Mouse (Mus musculus): ENCODE results near the gene Ttll5.
A peak's percentile ranks its signal among the peaks of the same experiment; 100 is the strongest.

The Ttll5 gene

DNA sequence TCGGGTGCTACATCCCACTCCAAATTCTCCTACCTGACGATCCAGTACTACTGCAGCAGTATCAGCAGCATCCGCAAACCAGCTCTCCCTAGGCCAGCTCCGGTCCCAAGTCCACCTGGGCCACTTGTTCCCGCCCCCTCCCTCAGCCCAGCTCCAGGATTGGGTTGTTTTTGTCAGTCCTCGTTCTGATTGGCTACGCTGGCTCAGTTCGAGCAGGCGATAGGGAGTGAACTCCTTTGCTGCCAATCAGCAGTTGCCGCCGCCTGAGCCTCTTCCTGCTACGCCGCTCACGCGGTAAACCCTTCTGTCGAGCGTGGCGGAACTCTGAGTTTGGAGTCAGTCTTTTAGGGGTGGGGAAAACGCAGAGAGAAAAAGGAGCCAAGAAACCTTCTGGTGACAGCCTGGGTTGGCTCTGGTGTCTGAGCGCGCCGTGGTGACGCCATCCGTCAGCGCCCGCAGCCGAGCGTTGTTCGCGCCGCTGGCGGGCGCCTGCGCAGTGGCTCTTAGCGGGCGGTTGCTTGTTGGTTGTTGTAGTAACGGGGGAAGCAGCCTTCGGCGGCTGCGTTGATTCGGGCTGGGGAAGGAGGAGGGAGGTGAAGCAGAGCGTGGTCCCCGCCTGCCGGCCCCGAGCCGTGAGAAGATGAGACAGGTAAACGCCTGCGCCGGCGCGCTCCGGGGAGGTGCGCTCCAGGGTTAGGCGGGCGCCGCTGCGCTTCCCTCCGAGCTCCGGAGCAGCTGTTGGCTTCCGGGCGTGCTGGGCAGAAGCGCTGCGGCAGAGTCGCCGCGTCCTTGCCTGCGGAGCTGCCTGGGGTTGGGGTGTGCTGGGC, at the start of gene Ttll5, which contains the start of gene Erg28:
TSS of gene Ttll5 (plus strand) at position 222 of the 827 bp plus-strand sequence.
TSS of gene Erg28 (minus strand) at position 113 of the 827 bp plus-strand sequence.
- DNase-seq (ENCODE audit: low spot score): peak; percentile 91

DNA sequence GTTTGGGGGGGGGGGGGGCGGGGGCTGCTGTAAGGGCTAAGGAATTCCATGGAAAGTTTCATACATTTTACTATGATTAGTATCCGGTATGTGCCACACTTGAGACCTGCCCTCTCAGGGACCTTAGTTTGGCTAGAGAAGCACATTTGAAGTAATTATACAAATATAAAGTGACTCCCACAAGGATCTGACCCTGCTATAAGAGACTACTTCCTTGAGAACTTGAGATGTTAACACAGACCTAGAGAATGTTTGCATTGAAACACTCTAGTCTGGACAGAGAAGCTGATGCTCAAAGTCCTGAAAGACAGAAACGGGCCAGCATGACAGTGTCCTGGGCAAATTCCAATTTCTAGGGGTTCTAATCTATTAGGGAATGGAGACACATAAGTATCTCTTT, 45.5 kb upstream of the Ttll5 start:
- no peak for DNase-seq (ENCODE audit: low spot score)

DNA sequence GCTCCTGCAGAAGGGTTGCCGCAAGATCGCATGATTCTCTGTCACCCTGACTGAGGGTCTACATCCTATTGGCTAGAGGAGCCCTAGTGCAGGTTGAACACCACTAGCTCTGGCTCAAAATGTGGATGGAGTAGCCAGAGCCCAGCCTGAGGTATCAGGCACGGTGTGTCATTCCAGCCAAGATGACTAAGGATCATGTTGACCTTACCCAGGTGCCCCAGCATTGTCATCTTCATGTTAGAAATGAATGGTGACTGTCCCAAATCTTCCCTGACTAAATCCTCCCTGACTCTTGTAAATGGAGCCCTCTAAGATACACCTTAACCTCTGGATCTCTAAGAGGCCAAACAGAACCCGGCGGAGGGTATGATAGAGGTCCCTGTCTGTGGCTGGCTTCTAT, 44.8 kb upstream of the Ttll5 start:
- no peak for DNase-seq (ENCODE audit: low spot score)

DNA sequence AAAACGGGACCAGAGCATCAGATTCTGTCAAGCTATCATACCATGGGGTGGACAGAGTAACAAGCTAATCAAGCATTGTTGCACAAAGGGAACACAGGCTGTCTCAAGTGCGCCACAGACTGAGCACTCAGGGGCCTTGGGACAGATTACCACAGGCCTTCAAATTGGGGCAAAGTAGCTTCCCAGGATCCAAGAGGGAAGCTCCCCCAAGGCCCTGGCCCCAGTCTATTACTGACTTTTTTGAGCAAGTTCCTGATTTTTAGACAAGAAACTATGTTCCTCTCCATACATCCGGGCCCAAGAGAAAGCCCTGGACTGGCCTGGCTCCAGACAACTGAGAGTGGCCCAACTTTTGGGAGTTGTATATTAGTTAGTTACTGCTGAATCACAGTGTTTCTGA, 42.9 kb upstream of the Ttll5 start:
- DNase-seq (ENCODE audit: low spot score): no peak

DNA sequence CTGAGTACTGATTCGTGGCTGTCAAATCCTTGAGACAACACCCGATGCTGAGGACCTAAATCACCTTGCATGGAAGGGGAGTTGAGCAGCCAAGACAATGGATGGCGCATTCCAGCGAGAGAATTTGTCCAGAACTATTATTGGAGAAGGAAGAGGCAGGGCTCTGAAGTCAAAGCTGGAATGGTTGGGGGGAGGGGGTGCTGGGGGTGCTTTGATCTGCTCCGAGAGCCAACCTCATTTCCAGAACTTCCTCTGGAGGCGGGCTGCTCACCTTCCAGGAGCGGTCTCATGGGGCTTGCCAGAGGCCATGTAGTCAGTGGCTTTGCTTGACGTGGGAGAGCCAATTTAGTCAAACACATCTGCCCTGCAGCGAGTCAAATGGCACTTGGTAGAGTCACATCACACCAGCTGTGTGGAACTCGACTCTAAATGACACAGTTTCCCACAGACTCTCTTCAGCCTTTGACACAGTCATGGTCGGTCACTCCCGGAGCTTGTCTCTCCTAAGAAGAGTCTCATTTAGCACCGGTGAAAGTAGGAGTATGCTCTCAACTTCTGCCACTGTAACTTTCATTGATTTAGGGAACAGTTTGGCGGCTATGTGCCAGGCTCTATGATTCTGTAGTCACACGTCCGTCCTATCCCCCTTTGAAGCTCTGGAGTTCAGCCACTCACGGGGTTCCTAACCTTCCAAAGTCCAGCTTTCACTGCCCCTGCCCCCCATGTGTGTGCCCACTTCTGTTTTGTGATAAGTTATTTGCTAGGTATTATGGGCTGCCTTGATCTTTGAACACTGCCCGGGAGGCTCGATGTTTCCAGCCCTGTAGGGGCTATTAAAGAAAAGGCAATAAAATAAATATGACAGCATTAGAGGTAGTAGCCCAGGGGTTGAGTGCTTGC, 39.3 kb upstream of the Ttll5 start:
- DNase-seq (ENCODE audit: low spot score): no peak

DNA sequence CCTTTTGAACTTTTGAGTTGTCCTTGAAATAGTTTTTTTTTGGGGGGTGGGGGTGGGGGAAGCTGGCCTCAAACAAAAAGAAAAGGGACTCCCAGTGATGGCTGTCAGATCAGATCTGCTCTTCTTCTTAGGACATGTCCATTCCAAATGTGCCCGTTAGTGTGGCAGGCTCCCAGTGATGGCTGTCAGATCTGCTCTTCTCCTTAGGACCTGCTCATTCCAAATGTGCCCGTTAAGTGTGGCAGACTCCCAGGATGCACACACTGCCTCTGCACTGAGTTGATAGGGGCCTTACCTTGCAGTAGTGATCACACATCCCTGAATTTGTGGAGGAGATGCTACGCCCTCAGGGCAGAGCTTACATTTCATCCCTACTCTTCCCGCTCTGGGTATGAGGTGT, 32.3 kb upstream of the Ttll5 start:
- no peak for DNase-seq (ENCODE audit: low spot score)

DNA sequence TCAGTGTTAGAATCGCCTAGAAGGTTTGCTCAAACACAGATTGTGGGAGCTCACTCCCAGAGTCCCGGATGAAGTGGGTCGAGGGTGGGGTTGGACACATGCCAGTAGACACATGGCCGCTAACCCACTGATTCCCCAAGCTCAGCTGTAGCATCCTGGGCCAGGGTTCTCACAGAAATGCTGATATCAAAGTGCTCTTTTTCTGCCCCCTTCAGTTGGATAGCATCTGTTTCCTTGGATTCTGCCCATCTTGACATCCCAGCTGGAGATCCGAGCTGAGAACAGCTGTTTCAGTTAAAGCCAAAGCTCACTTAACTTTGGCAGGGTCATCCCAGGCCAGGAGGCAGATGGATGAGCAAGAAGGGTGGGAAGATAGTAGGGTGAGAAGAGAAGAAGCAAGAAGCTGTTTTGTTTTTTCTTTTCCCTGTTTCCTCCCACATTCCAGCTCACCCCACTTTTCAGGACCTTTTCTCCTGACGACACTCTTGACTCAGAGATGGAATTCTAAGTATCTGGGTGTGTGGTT, 31.6 kb upstream of the Ttll5 start:
- DNase-seq (ENCODE audit: low spot score): no peak

DNA sequence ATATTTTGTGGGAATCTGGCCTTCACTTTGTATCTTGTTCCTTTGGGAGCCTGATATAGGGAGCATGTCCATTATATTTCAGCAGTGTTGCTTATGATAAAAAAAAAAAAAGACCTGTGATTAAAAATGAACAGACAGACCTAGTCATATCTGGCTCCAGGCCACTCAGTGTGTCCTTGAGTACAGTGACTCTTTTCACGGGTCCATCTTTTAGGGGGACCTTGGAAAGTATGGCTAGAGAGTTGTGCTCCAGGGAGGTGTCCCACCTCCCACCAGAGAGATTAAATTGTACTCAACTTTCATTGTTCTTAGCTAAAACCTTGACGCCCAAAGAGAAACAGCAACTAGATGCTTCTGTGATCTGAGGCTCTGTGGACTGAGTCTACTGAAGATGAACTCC, 30.4 kb upstream of the Ttll5 start:
- no peak for DNase-seq (ENCODE audit: low spot score)

DNA sequence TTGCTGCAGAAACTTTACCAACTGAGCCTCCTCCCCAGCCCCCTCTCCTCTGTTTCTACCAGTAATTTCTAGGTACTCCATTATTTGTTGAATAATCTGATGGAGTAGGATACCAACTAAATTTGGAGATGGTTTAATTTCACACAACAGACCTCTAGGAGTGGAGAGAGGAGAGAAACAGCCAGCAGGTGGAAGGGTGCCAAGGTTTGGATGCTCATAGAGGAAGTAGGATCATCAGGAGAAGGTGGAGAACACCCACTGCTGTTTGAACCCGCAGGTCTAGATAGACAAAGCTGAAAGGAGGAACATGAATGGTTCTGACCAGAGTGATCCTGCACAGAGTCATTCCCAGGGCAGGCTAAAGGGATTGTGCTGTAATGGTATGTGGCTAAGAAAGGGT, 28.9 kb upstream of the Ttll5 start:
- no peak for DNase-seq (ENCODE audit: low spot score)

DNA sequence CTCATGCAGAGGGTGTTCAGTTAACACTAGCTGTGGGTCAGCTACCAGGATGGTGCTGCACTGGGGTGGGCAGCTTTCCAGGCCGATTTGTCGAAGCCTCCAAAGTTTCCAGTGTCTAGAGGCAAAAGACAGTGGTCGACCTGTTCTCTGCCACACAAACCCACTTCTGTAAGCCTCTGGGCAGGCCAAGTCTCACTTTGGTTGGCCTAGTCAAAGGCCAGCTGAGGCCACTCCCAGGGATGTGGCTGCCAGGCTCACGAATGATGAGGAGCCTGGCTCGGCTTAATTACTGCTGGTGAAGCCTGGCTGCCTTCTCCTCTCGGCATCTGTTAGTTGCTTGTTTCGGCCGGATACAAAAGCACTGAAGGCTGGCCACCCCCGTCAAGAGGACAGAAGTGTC, 24.4 kb upstream of the Ttll5 start:
- DNase-seq (ENCODE audit: low spot score): peak; percentile 8

DNA sequence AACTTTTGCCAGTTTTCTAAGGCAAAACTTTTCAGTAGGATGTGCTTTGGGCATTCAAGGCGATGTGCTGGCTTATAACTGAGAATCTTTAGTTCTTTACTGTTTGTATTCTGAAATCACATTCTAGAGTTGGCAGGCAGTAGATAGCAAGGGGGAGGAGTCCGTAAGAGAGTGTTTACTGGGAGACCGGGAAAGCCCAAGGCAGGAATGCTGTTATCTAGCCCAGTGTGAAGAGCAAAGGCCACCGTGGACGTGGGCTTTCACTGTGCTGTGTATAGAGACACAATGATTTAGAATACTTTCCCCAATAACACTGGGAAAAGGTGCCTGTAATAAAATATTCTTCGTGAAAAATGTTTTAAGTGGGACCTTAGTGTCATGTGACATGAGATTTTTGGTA, 14.7 kb upstream of the Ttll5 start:
- no peak for DNase-seq (ENCODE audit: low spot score)

DNA sequence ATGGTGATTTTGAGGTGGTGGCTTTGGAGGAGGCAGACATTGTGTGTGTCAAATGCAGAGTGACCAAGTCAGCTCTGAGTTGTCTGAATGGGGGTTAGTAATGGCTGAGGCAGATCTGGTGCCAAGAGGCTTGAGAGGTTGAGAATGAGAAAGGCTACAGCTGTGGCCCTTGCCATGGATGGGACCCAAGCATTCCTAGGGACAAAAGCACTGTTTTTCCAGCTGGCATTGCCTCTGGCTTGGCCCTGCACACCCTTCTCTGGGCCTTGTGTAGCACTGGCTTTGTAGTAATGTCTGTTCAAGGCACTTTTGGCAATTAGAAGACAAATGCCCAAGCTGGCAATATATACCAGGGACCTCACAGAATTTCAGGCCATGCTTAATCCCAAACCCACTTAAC, 13.5 kb upstream of the Ttll5 start:
- no peak for DNase-seq (ENCODE audit: low spot score)

DNA sequence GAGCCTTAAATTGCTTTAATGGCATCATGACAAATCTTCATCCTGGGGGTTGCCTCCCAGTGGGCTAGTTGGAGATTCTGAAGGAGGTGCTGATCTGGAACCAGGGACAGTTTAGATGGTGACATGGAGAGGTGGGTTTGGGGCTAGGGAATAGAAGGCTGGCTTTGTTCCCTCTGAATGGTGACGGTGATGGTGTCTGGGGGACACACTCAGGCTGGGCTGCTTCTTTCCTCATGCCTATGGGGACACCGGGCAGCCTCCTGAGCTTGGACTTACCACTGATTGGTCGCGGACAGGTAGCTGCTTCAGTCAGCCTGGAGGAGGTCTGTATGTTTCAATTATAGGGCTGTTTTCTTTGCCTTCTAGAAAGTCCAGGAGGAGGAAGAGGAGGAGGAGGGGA, 12.8 kb upstream of the Ttll5 start:
- DNase-seq (ENCODE audit: low spot score): no peak

DNA sequence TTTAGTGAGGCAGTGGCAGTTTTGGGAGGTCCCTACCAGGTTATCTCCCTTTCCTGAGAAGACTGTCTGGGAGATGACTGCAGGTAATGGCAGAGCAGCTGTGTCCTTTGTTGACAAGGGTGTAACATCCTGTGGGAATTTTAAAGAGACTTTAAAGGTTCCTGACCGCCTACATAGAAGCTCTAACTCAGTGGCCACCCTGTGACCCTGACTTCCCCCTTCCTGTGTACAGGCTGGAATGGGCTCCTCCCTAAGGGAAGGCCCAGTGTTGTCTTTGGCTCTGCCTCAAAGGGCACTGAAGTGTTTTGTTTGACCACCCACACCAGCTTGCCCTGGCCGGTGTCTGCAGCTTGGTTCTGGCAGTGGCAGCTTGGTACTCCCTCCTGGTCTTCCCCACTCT, 10.9 kb upstream of the Ttll5 start:
- DNase-seq (ENCODE audit: low spot score): no peak

DNA sequence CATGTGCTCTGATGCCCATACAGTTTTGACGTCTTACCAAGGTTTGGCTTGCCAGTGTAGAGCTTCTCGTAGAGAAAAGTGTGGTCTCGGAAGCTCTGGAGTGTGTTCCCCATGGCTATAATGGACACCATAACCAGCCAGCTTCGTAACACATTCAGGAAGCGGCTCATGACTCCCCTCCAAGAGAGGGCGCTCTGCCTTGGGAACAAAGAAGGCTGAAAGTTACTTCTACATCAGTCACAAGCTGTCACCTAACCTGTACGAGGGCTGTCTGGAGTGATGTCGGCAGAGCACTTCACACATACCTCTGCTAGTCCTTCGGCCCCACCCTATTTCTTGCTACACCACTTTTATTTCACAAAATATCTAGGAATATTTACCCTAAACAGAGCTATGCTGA, 2.4 kb upstream of the Ttll5 start:
- DNase-seq (ENCODE audit: low spot score): no peak

DNA sequence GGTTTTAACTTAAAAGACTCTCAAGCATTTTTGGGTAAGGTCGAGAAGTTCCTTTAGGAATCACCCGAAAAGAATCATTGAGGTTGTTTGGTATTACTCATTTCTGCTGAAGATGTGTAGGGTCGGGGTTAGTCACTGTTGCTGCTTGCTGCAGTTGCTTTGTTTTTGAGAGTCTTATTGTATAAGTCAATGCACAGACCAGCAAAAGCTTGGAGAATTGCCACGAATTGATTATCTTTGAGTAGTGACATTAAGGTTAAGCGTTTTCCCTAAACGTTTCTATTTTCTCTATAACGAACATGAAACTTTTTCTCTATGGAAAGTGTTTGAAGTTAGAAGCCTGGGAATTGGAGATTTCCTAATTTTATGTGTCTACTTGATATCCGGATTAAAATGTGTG, 902 bp downstream of the Ttll5 start:
- peak; percentile 35 for DNase-seq (ENCODE audit: low spot score)

DNA sequence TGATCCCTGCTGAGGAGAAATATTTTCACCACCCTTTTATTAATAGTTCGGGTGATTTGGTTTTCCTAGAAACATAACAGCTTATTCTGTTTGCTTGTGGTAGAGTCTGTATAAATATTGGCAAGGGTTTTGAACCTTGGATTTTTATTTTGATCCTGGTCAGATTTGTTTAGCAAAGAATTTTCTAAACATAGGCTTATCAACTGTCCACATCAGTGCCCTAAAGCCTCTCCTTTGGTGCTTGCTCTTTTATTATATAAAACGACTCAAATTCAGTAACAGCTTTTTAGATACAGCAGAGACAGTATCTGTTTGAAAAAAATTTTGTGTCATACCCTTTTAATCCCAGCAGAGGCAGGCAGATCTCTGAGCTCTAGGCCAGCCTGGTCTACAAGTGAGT, 1.4 kb downstream of the Ttll5 start:
- no peak for DNase-seq (ENCODE audit: low spot score)

DNA sequence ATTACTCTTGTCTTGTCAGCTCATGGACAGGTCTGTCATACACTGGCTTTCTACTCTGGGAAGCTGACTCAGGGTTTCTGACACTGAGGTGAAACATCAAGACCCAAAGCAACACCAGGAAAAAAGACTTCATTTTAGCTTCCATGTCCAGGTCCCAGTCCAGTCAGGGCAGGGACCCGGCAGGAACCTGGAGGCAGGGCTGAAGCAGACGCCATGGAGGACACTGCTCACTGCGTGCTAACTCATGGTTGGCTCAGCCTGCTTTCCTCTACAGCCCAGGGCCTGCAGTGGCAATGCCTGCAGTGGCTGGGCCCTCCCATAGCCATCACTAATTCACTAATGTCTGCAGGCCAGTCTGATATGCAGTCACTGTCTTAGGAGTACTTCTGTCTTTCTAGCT, 4.4 kb downstream of the Ttll5 start:
- no peak for DNase-seq (ENCODE audit: low spot score)

DNA sequence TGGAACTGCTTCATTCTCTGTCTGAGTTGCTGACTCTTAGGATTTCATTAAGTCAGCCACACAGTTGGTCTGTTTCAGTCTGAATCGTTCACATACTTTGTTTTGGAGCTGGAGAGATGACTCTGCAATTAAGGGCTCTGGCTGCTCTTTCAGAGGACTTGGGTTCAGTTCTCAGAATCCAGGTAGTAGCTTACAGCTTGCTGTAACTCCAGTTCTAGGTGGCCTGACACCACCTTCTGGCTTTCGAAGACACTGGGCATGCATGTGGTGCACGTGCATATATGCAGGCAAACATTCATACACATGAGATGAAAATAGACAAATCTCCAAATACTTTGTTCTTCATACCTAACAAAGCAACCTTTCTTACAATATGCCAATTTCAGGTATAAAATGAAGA, 5.4 kb downstream of the Ttll5 start:
- DNase-seq (ENCODE audit: low spot score): no peak

DNA sequence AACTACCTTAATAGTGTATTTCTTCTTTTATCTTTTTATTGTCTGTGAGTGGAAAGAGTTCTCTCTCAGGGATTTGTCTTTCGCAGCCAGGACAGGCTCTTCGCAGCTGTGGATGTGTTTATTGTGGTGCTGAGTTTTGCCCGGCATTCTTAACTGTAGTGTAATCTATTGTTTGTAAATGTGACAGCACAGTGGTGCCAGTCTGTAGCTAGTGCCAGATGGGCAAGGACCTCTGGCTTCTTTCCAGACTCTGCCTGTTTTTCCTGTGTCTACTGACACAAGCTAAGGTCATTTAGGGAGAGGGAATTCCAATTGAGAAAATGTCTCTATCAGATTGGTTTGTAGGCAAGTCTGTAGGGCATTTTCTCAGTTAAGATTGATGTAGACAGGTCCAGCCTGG, 6.2 kb downstream of the Ttll5 start:
- DNase-seq (ENCODE audit: low spot score): peak; percentile 33

DNA sequence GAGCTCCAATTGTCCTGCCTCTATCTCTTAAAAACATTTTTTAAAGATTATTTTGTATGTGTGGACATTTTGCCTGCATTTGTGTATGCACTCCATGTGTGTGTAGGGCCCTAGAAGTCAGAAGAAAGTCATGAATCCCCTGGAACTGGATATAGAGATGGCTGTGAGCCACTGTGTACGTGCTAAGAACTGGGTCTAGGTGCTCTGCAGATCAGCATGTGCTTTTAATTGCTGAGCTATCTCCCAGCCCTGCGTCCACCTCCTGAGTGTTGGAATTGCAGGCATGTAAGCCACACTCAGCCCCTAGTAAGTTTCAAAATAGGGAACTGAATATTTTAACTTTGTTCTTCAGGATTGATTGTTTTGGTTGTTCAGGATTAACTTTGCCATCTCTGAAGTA, 10.1 kb downstream of the Ttll5 start:
- DNase-seq (ENCODE audit: low spot score): no peak

DNA sequence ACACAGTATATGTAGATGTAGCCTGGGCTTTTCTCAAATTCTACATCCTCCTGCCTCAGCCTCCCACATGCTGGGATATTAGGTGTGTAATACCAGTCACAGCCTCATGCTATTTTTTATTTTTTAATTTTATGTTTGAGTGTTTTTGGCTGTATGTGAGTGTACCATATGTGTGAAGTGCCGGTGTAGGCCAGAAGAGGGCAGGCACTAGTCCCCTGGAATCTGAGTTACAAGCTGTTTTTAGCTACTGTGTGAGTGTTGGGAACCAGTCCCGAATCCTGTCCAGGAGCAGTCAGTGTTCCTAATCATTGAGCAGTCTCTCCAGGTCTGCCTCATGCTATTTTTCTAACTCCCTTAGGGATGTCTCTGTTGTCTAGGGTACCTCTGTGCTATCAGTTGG, 13.3 kb downstream of the Ttll5 start:
- no peak for DNase-seq (ENCODE audit: low spot score)

DNA sequence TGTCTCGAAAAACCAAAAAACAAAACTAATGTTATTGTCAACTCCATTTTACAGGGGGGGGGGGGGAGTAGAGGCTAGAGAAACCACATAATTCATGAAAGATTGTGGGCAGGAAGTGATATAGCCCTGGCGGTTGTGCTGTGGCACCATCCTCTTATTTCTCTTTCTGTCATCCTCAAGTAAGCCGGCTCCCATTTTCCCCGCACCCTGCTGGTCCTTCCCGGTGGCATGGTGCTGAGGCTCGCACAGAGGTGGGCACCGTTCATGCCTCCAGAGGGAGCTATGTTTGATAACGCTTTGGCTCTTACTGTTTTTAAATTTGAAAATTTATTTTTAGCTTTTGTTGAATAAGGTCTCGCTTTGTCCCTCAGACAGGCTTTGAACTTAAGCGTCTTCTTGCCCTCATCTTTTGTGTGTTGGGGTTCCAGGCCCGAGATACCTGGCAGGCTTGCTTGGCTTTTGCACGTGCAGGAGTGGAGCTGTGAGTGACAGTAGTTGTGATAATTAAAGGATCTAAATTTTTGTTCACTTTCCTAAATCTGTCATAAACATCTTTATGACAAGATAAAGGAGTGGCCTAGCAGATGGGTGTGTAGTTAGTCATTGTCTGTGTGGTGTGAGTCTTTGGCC, 15.0 kb downstream of the Ttll5 start:
- DNase-seq (ENCODE audit: low spot score): no peak

Data from MN1 (cell line).